Mouse (Mus musculus) megakaryocyte, embryonic 14.5 days (primary cell): ENCODE data around the gene Atp10a.

Experiments used
- FLI1 ChIP-seq: IDR thresholded peaks from 2 replicates; pipeline ENCODE4 v1.6.1; 2012; ENCODE audit warnings: low read length, inconsistent platforms, mixed read lengths
- GATA1 ChIP-seq: IDR thresholded peaks from 3 replicates; pipeline ENCODE4 v1.6.1; 2012; ENCODE audit warnings: mixed read lengths, low read length, inconsistent platforms, borderline replicate concordance

- TF ChIP-seq GATA1 (no peak), FLI1 (no peak)
Measured at GRCm38 (mm10) chr7:58695661-58696060, 39.7 kb downstream of the Atp10a start.
